Mouse (Mus musculus) mouse embryonic stem cell (cell line): ENCODE measurements at regions not wholly inside any gene's neighbourhood (a gene's known extent, or its start where the extent isn't known, plus 50 kb on each side); places are given as distances from the start of the nearest gene placed in this dataset.

Experiments
- in situ Hi-C, 2 experiments: fragments of 300-500 bp; cut with MboI; formaldehyde crosslinking; loops; 1 replicate in 1 of 2; 3 replicates in 1 of 2; pipeline ENCODE4 v1.14.3; 2019 to 2020; ENCODE audit warnings: low sequenced_read_pairs in 2 of 2, low pct_unique_long_range_greater_than_20kb in 1 of 2, mixed read lengths in 1 of 2; ENCODE audit not compliant: unreplicated experiment in 1 of 2

- in situ Hi-C loops: no loop called here
Observed at GRCm38 (mm10) chr4:9218380-9218779, 979.5 kb upstream of the Car8 start.

DNA sequence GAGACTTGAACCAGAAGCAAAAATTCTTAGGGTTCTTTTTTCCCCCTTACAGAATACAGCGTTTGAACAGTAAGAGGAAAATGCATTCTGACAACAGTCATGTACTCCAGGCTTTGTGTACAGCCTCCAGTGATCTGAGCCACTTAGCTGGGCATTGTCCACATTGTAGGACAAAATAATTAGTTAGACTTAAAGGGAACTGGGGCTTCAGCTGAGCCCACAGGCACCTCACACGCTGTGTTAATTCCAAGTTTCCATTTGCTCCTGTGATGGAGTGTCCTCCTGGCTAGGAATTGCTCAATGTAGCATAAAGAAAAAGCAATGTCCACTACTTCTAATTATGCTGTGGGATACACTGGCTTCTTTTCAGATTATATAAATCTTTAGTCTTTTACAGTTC, 969.8 kb upstream of the Car8 start:
- in situ Hi-C loops: no loop called here

- in situ Hi-C loops: no loop called here
Observed at GRCm38 (mm10) chr4:9200012-9200411, 961.2 kb upstream of the Car8 start.

DNA sequence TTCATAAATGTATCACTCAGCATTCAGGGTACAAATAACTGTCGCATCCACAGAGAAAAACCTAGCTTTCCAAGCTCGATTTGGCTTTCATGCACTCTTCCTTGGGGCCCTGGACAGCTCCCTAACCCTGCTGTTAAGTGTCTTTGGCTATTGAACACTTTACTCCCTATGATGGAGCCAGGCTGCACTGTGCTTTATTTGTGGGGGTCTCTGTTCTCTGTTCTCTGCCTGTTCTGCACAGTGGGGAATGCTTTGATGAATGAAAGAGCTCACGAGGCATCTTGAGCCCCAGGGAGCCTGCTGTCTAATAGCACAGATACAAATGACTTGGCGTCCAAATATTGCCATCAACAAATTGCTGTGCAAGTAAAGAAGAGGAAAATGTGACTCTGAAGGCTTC, 957.6 kb upstream of the Car8 start:
- in situ Hi-C loops: no loop called here

DNA sequence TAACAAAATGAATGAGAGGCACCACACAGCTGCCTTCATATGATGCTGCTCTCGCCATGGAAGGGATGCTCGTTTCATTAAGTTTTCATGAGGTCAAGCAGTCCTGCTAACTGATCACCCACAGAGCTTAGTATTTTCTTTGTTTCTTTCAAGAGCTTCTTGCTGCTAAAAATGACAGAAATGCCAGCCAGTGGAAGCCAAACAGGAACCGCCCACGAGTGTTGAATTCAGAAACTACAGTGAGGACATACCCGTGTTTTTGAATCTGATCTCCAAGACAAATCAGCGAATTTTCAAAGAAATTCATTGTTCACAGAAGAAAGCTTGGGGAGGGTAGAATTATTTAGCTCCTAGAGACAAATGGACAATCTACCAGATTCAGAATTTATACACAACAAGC, 954.3 kb upstream of the Car8 start:
- in situ Hi-C loops: no loop called here

DNA sequence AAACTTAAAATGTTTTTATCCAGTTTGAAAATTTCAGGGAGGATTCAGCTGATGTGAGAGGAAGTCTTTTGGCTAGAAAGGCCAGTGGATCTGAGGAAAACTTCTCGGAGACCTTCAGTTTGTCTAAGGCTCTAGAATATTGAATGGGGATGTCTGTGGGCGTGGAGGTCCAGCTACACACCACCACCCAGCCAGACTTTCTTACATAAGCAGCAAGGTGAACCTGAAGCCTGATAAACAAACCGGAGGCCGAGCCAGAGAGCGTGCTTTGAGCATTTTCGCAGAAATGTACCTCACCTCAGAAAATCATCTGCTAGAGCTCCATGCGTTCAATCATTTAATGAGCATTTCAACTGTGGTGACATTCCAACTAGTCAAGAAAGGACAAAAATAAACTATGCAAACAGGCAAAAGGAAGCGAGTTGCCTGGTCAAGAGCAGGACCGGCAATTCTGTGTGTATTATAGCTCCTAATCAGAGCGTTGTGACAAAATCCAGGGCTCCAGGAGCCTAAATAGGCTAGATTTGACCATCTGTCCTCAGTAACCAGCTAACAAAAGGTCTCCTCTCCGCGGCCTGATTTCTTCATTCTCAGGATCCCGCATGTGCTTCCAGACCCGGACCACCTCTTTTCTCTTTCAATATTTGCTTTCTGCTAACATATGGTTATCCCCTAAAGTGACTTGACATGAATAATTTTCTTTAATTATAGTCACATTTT, 946.5 kb upstream of the Car8 start:
- in situ Hi-C loops: no loop called here

- in situ Hi-C loops: no loop called here
Observed at GRCm38 (mm10) chr4:9184451-9185121, 945.7 kb upstream of the Car8 start.

- in situ Hi-C loops: no loop called here
Observed at GRCm38 (mm10) chr4:9174365-9174764, 935.5 kb upstream of the Car8 start.

GRCm38 (mm10) chr4:9162374-9162773, 923.5 kb upstream of the Car8 start:
- in situ Hi-C loops: no loop called here

DNA sequence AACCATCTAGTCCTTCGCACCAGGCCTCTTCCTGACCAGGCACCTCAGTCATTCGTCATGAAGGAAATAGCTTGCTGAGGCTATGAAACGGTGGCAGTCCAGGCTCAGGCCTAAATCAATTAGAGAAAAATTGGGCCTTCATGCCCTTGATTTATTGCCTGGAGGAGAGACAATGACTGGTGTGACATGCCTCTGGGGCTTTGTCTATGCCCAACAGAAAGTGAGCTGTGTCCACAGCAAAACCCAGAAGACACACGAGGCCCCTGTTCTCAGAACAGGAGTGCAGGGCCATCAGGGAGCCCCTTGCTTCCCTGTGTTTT, 922.9 kb upstream of the Car8 start:
- in situ Hi-C loops: no loop called here

DNA sequence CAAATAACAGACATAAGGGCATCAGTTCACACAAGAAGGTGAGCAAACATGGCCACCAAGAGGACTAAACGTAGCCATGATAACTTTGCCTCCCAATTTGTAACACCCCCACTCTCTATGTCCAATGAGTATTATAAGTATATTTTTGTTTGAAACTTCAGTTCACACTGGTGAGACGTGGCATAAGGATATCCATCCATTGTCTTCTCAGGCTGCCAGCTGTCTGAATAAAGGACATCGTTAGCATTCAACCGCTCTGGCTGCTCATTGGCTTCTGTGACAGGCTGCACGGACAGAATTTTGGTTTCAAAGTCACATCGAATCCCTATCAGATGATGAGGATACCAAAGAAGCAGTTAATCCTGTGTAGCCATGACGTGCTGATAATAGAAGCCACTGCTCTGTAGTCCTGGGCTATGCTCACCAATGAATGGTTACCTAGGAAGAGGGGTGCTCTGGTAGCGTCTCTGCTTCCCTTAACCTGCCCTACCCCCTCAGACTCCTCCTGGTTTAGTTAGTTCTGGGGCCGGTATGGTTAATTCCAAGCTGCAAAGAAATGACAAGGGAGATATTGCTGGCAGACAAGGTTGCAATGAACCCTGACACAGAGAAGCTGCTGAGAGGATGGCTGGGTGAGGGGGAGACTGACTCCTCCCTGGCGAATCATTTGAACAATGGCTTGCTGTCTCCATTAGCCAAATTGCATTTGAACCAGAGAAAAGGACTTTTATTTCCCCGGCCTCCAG, 922.4 kb upstream of the Car8 start:
- in situ Hi-C loops: no loop called here

GRCm38 (mm10) chr4:9147732-9148131, 908.9 kb upstream of the Car8 start:
- in situ Hi-C loops: loop anchor here (25.0 kb wide), 2 partner anchors 390 to 615 kb away; no protein-coding TSS in a partner anchor

DNA sequence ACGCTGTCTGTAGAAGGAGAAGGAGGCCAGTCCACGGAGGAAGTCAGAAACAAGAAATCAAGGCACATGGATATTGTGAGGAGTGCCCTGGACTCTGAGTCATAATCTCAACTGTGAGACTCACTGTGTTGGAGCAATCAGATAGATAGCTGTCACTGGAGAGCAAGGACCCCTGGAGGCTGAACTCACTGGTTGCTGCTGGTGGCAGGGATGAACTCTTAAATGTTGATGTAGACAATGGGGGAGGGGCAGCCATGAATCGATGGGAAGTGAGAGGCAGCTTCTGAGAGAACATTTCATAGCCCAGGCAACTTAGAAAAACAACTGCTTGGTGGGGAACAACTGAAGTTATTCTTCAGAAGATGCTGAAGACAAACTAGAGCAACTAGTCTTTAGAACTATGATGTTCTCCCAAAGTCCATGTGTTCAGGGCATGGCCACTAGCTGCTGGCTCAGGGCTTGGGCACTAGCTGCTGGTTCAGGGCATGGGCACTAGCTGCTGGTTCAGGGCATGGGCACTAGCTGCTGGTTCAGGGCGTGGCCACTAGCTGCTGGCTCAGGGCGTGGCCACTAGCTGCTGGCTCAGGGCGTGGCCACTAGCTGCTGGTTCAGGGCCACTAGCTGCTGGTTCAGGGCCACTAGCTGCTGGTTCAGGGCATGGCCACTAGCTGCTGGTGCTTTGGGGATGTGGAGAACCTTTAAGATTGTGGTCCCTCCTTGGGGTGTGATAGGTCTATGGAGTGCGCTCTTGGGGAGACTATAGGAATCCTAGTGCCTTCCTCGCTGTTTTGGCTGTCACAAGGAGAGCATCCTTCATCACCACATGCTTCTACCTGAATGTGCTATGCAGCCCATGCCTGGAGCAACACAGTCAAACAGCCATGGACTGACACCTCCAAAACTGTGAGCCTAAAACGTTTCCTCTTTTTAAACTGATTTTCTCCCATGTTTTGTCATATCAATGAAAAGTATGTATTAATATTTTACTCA, 905.7 kb upstream of the Car8 start:
- in situ Hi-C loops: loop anchor here (25.0 kb wide), 2 partner anchors 393 to 618 kb away; no protein-coding TSS in a partner anchor

DNA sequence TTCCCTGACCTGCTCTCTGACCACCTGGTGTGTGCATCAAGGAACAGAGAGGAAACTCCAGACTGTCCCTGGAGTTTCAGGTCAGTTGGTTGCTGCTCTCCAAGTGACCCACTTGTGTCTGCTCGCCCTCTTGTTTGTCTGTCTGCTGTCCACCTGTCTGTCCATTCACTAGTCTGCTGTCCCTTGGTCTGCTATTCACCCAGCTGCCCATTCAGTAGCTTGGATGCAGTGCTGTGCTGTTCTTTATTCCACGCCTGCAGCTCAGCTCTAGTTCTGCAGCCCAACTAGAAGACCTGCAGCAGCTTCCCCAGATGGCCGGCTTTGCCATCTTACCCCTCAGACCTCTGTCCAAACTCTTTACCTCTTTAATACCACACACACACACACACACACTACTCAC, 904.2 kb upstream of the Car8 start:
- in situ Hi-C loops: loop anchor here (25.0 kb wide), 2 partner anchors 394 to 619 kb away; no protein-coding TSS in a partner anchor

- in situ Hi-C loops: loop anchor here (25.0 kb wide), 2 partner anchors 395 to 620 kb away; no protein-coding TSS in a partner anchor
Observed at GRCm38 (mm10) chr4:9141946-9142683, 903.3 kb upstream of the Car8 start.

DNA sequence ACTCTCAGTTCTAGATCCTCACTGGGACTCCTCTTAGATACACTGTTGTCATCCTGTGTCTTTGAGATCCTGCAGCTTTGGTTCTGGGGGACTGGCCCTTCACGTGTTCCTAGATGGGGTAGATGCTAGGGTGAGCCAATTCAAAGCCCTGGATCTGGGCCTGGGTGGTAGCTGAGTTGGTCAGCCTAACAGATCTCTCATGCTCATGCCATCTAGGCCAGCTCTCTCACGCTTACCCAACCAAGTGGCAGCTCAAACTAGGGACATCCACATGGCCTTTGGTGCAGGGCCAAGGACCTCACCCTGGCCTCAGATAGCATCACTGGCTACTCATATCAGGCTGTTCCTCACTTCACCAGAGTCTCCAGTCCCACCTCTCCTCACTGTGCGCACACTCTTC, 901.9 kb upstream of the Car8 start:
- in situ Hi-C loops: loop anchor here (25.0 kb wide), 2 partner anchors 397 to 622 kb away; no protein-coding TSS in a partner anchor

DNA sequence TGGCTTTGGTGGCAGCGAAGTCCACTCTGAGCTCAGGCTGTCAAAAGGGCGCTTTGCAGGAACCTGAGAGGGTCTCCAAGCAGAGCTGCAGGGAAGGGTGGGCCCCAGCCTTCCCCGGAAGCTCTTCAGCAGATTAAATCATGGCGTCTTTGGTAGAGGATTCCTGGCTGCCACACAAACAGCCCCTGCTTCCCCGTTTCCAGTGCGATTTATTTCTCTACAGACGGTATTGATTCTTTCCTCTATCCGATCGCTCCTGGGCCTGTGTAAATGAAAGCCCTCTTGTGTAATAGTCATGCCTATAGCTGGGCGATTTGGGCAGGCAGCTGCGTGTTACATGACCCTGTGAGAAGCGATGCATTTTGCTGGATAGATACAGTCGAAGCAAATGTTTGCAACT, 897.8 kb upstream of the Car8 start:
- in situ Hi-C loops: loop anchor here (10.0 to 25.0 kb wide), 4 partner anchors 318 to 626 kb away; no protein-coding TSS in a partner anchor

- in situ Hi-C loops: loop anchor here (10.0 to 25.0 kb wide), 4 partner anchors 319 to 626 kb away; no protein-coding TSS in a partner anchor
Observed at GRCm38 (mm10) chr4:9136188-9136569, 897.3 kb upstream of the Car8 start.
